Mouse (Mus musculus): ENCODE measurements at regions not wholly inside any gene's neighbourhood (a gene's known extent, or its start where the extent isn't known, plus 50 kb on each side); places are given as distances from the start of the nearest gene placed in this dataset.

DNA sequence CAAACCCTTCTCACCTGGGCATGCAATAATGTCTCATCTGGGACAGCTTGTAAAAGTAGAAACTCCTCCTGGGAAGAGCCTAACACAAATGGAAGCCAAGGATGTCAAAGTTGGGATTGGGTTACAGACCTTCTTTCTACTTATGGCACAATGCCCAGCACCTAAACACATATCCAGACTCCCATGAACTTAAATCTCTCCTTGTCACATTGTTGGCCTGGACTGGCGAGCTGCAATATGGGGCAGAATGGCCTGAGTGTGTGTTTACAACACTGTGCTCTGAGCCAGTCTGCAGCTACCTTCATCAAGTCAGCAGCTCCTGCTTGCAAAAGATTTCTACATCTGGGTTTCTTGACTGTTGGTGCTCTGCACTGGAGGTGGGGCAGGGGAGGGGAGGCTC is 132.2 kb upstream of the Smarca2 start:
- no peak for DNase-seq (ENCODE audit: extremely low spot score, low spot score)

DNA sequence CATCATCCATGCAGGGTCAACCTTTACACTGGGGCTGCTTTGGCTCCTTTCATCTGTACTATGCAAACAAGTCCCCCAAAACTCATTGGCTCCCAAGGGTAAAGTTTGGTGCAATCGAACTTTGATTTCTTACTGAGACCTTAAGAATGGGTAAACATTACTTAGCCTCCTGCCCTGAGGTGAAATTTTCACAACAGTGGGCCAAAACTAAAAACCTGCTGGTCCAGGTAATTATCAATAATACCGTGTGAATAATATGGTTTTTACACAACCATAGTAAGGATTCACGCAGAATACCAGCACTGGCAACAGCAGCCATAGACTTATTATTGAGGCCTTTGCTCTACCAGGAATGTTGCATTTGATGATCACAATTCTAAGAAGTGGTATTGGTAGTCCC is 131.6 kb upstream of the Smarca2 start:
- DNase-seq (ENCODE audit: extremely low spot score, low spot score): no peak

DNA sequence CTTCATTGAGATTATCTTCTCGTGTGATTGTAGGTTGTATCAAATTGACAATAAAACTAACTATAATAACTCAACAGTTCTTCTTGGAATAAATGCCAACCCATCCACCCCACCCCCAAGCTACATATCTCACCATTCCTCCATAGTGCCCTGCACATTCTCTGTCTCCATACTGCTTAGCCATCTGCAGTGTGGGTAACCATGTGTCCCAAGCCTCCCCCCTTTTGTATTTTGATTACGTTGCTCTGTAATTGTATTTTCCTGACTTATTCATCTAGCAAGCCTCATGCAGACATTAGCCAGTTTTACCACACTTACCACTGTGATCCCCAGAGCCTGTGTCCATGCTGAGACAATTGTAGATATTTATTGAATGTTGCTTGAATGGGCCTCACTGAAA is 129.7 kb upstream of the Smarca2 start:
- DNase-seq (ENCODE audit: extremely low spot score, low spot score): no peak

DNA sequence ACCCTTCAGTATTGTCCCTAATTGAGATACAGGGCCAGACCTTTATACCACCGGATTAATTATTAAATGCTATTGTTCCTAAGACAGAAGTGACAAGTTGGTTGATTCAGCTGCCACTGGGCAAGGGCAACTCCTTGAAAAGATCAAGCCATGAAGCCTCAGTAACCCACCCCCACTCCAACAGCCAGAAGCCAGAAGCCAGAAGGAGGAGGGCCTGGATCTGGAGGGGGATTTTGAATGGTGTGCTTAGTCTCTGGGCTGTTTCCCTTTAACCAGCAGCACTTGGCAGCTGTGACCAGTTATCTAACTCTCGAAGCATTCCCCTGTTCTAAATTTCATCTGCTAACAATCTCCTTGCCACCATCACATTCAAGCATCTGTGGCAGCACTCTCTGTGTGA is 129.1 kb upstream of the Smarca2 start:
- DNase-seq (ENCODE audit: extremely low spot score, low spot score): no peak

DNA sequence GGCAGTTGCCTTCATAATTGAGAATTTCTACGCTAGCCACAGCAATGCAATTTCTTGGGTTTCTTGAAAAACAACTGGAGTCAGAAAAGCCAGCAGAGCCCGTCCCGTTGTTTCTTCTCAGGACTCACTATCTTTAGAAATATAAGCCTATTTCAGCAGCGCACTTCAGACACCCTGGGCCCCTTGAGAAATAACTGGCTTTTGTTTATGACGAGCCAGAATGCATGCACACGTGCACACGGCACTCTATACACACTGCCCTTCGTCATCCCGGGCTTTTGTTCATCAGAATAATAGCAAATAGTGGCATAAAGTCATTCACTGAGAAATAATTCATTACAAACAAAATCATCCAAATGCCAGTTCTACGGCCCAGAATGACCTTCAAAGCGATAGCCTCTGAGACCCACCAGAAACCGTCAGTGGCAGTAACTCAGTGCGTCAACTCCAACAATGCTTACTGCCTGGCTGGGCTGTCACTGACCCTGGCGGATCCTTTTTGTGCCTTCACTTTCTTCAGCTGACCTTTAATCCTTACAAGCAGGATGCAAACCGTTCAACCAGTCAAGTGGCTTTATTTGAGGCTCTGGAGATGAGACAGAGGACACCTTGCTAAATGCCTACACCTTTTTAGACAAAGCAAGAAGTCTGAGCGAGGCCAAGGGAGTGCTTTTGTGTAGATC is 126.7 kb upstream of the Smarca2 start:
- DNase-seq (ENCODE audit: extremely low spot score, low spot score): no peak

DNA sequence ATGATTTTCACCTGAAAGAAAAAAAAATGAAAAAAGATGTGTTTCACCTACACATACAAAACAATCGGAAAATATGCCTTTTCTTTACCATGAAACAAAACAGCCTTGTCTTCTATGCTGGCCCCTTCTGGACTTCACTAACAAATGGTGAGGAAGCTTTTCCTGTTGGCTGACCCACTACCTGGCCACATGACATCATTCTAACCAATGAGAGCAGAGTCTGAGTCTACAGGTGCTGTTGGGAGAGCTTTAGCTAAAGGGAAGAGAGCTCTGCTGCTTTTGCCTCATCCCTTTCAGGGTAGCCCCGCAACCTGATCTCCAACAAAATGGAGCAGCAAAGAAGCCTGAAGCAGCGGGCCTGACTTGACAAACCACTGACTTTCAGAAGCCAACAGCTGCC is 120.5 kb upstream of the Smarca2 start:
- no peak for DNase-seq (ENCODE audit: extremely low spot score, low spot score)

DNA sequence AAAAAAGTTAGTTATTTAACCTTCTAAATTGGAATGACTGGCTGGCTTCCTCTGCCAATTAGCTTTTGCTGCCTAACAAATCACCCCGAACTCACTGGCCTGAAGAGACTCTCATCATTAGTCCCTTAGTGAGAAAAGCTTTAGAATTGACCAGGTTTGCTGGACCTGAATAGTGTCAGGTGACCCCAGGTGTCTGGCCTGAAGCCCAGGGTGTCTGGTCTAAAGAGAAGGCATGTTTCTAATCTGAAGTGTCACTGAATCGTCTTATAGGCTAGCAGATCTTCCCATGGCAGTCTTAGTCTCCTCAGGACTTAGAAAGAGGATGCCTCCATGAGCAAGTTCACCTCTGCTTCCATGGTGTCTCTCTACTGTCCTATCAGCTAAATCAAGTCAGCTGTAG is 112.0 kb upstream of the Smarca2 start:
- no peak for DNase-seq (ENCODE audit: extremely low spot score, low spot score)

DNA sequence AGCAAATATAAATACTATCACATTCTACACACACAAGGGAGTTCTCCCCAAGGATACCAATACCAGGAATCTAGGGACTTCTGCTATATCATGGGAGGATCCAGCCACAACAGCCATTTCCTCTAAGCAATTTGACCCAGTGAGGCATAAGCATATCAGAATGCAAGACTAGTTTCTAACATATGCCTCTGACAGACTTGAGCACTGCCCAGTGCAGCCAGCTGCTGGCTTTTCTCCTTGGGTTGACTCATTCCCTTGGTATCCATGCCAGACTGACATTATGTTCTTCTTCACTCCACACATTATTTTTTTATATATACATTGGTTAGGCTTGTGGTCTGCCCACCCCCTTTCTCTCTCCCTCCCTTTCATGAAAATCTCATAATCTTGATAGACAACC is 103.8 kb upstream of the Smarca2 start:
- DNase-seq (ENCODE audit: extremely low spot score, low spot score): no peak

DNA sequence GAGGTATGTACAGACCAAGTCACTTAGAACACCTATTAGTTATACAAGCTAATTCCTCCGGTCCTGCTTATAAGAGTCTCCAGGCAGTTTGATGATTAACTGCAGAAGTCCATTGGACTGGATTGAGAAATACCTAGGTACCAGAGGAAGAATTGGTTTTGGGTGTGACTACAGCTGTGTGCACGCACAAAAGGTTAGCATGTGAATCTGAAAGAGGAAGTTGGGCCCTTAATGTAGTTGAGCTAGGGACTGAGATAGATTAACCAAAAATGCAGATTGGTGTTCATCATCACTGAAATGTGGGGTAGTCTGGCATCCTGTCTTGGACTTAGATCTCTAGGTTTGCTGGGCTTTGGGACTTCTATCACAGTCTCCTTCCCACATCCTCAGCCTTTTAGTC is 100.8 kb upstream of the Smarca2 start:
- DNase-seq (ENCODE audit: extremely low spot score, low spot score): no peak

DNA sequence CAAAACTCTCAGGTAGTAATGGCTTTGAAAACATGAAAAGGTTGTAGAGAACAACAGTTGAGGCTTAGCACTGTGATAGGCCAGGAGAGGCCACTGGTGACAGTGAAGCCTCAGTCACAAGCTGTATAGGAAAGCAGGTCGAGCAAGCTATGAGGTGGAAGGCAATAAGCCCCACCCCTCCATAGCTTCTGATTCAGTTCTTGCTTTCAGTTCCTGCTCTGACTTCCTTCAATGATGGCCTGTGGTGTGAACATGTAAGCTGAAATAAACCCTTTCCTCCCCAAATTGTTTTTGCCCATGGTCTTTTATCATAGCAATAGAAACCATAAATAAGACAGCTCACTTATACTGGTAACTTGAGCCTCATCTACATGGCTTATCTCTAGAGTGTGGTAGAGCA is 98.0 kb upstream of the Smarca2 start:
- DNase-seq (ENCODE audit: extremely low spot score, low spot score): no peak

DNA sequence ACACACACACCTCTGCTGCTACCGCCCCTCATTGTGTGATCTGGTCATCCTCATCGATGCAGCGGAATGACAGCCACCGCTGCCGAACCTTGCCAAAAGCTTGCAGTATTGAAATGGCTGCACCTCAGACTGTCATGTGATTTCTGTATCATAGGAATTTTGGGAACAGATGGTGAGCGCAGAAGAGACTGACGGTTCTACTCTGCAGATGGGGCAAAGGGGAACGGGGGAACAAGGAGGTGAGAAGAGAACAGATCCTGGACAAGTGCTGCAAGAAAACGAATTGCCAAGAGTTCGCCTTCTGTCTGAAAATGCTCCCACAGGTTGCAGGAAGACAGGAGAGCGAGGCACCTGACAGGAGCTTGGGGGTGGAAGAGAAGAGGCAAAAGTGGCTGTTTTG is 96.9 kb upstream of the Smarca2 start:
- no peak for DNase-seq (ENCODE audit: extremely low spot score, low spot score)

DNA sequence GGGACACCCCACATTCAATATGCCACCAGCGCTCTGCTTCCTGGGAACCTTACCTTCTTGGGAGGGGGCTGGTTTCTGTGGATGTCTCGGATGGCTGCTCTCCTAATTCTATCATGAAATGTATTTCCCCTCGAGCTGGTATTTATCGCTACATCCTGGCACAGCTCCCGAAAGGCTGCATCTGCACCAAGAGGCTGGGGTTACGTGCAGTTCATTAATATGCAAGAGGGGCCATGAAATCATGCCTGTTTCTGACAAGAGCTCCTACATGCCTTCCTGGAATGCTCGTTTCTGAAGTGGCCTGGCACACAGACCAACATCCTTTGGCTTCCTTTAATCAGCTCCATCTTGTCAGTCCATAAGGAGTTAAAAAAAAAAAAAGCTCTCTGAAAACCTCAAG is 96.2 kb upstream of the Smarca2 start:
- no peak for DNase-seq (ENCODE audit: extremely low spot score, low spot score)

DNA sequence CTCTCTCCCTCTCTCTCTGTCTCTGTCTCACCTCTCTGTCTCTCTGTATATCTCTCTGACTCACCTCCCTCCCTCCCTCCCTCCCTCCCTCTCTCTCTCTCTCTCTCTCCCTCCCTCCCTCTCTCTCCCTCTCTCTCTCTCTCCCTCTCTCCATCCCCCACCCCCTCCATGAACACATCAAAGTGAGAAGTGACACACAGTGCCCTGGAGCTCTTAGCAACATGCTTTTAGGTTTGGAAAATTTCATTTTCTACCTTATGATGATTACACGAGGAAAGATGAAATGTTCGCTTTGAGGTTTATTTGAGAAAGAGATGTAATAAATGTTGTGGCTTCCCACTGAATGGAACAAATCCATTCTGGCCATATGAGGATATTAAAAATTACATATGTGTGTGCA is 95.6 kb upstream of the Smarca2 start:
- DNase-seq (ENCODE audit: extremely low spot score, low spot score): no peak

DNA sequence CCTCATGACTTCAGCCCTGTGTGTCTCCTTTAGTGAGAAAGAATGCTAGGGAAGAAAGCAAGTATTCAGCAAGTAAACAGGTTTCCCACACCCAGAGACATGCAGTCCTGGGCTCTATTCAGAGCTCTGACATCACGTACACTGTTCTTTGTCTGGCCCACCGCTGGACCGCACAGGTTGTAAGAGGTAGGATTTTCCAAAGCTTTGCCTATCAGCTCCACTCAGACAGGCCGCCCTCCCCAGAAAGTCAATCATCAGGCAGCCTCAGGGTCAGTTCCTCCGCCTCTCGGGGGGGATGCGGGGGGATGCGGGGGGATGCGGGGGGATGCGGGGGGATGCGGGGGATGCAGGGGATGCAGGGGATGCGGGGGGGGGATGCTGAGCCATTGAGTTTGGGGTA is 94.7 kb upstream of the Smarca2 start:
- DNase-seq (ENCODE audit: extremely low spot score, low spot score): no peak

DNA sequence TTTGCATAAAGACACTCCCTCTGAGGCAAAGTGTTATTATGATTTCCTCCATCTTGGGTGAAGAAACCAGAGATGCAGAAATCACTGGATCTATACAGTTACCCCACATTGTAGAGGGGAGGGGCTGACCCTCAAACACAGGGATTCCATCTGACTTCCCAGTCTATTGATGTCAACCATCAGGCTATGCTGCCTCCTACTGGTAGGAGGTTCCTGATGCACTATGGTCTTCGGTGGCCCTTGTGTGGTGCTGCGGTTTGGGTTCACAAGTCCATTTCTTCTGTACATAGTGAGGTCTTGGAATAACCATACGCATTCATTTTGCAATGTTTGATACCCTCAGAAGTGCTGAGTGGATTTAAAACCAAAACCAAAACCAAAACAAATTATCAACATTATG is 94.0 kb upstream of the Smarca2 start:
- no peak for DNase-seq (ENCODE audit: extremely low spot score, low spot score)

DNA sequence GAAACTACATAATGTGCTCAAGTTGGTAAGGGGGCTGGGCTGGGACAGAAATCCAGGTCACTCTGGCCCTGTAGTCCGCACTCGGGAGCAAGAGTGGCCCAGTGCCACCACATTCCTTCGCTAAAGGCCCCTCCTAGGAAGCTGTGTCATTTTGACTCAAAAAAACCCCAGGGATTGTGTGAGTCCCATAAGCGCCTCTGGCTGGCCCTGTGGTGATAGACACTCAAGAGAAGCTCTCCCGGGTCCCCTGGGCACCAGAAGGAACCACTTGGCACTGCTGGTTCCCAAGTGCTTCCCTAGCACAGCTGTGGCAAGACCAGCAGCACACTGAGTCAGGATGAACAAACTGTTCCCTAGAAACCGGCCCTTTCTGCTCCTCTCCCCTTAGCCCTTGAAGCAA is 93.1 kb upstream of the Smarca2 start:
- no peak for DNase-seq (ENCODE audit: extremely low spot score, low spot score)

DNA sequence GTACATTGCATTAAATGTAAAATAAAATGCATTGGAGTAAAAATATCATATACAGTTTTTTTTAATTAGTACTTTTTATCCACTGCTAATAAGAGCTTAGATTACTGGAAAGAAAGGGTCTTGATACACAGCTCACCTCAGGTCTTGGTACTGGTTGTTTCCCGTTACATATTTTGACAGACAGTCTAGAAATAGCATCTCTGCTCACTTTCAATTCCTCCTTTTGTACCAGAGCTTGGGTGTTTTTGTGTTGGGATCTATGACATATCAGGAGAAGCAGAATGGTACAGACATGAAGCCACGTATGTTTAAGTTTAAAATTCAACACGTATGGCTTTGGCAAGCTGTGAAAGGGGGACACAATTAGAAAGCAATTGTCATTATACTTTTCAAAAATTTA is 80.3 kb upstream of the Smarca2 start:
- DNase-seq (ENCODE audit: extremely low spot score, low spot score): no peak

DNA sequence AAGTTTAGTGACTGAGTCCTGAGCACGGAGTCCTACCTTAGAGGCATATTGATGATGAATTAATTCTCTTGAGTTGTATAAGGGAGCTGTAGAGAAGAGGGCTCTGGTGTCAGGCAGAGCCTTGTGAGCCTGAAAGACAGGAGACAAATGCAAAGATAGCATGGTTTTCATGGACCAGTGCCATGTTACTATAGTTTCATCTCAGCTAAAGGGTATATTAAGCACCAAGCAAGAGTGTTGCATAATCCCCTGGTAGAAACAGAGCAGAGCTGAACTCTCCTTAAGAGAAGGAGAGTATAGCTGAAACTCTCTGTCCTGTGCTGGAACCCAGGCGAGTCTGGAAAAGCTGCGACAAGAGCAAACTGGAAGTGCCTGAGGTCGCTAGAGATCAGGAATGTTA is 73.5 kb upstream of the Smarca2 start:
- no peak for DNase-seq (ENCODE audit: extremely low spot score, low spot score)

DNA sequence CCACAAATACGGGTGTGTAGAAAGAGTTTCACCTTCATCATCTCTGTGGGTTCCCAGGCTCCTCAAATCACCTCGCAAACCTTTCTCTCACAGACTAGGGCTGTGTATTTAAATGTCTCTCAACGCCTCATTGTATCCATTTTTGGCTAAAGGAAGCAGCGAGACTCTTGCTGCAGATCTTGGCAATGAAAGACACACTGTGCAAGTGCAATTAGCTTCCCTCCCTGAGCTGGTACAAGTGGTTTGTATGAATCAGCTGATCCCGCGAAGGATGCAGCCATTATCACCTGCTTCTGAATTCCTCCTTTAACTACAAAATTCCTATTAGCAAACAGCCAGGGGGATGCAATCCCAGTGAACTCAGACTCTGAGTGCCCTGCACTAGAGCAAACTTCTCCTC is 72.3 kb upstream of the Smarca2 start:
- no peak for DNase-seq (ENCODE audit: extremely low spot score, low spot score)

DNA sequence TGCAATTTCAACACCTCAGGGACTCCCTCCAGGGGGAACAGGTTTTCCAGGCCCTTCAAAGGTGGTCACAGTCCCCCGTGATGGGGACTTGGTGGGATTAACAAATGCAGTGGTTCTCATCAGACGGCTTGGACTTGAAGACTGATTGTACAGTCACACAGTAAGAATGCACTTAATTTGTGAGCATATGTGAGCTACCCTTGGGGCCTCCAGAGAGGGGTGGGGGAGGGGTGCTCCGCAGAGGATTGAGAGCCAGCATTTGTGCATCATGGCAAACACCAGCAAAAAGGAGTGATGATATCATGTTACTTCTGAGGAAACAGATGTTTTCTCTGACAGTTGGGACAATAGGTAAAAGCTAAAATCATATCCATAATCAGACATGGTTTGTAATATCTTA is 59.2 kb upstream of the Smarca2 start:
- no peak for DNase-seq (ENCODE audit: extremely low spot score, low spot score)

DNA sequence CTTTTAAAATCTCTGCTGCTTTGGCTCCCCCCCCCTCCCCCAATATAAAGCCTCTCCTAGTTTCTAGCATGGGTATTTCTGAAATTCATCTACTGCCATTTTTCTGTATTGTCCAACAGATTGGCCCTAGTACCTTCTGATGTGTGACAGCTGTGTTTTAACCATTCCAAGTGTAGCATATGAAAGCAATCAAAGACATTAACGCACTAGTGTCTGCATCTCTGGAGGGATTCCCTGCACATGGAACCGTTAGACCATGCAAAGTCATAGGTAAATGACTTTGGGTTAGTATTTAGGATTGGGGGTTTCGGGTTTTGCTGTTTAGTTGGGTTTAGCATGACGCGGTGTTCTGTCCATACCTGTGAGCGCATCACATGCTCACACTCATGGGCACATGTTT is 57.3 kb upstream of the Smarca2 start:
- DNase-seq (ENCODE audit: extremely low spot score, low spot score): no peak

DNA sequence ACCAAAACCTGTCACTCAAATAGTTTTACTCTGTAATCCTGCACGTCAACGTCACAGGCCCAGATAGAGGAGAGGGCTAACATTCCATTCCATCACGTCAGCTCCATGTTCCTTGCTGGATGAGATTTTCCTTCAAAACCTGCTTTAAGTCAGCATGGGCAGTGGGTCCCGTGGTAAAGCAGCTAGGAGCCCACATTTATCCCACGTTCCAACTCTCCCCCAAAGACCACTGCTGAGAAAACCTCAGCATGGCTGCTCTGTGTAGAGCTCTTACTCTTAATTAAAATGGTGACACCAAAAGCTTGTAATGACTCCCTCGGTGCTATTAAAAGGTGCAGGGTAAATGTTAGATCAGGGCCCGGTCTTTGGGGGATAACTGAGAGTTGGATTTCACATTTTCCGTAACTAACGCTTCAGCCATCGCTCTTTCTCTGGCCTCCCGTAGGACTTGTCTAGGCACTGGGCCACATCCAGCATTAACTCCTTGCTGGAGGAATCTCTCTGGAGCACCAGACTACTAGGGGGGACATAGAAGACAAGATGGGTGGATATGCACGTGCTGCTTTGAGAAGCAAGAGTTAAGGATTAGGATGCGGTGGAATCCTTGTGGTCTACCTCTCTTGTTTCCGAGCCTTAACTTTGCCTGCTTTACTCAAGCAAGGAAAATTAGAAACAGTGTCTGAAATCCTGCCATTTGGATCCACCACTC is 56.1 kb upstream of the Smarca2 start:
- DNase-seq (ENCODE audit: extremely low spot score, low spot score): no peak

DNA sequence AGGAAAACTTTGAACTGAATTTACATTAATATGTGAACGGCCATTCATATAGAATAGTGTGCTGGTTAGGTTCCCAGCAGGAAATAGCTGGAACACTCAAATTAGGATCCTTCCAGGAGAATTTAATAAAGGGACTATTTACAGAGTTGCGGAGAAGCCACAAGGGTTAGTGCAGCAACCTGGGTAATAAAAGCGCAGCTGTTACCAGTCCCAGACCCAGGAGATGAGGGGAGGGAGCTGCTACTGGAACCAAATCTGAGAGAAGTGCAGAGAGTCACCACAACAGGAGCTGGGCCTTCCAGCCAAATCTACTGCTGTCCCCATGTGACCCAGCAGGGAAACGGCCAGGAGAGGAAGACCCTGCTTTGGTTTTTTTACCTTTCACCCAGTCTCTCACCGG is 54.6 kb upstream of the Smarca2 start:
- DNase-seq (ENCODE audit: extremely low spot score, low spot score): no peak

Measured in neural tube, embryonic 10.5 days (tissue).